8 mouse cellular contexts compared by ENCODE assay signal in the genomic region with DNA sequence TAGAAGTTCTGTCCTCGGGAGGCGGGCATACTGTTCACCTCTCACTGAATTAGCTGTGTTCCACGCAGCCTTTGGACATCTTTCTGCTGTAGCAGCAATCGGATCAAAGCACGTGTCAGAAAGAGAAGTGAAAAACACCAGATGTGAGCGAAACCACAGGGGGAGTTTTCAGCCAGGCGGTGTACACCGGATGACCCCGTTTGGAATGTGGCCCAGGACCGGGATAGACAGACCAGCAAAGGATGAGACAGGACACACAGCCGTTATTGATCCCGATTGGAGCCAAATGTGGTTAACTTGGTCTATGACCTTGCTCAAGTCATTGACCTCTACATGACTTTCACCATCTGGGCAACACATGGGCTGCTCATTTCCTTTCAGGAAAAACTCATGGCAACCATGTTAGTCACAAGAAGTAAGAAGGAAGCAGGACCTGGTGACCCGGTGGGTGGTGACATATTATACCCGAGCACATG. TPM values are rescaled to one million over a fixed set of nuclear protein-coding genes. Genes with fewer than 3 reads are reported as not detected.
DNase-seq lines count a peak whose midpoint lies in the region; ATAC-seq and TF ChIP-seq lines count a peak whose summit lies in the region.

No protein-coding gene starts in this region.

- H3K4me1 ChIP-seq in heart, embryonic 14.5 days (ENCODE audit: control insufficient read depth in 2 of 2, insufficient read depth in 2 of 2, low read length in 2 of 2): peaks cover 7 to 9% of the 10 kb centered on the region in 2 experiments
- no peaks in the 10 kb centered on the region for H3K4me1 ChIP-seq in cerebellum, adult 2 months (ENCODE audit: control insufficient read depth, insufficient read depth, low read length)

- H3K4me3 ChIP-seq in heart, embryonic 14.5 days (ENCODE audit: control insufficient read depth in 1 of 2, insufficient read depth in 1 of 2, low read depth in 1 of 2, low read length in 2 of 2): no peak overlapping the region
- H3K4me3 ChIP-seq in cerebellum, adult 2 months (replicated peaks; ENCODE audit: insufficient read depth, low read depth, low read length): no peak overlapping the region

- no peak overlapping the region; a peak in 1 of 4 replicates for H3K27ac ChIP-seq in heart, embryonic 14.5 days (replicated peaks in 1 of 2; ENCODE audit: control insufficient read depth in 1 of 2, insufficient read depth in 1 of 2, low read depth in 2 of 2, low read length in 2 of 2)
- H3K27ac ChIP-seq in cerebellum, adult 2 months (ENCODE audit: insufficient read depth, low read length): no peak overlapping the region

- no peak for TF ChIP-seq POLR2A in cerebellum, adult 2 months (IDR thresholded peaks at IDR 0.05; ENCODE audit: borderline replicate concordance, insufficient read depth, low read length)

- 29% methylated on average over 14 of the region's 14 CpGs for WGBS in heart, embryonic 14.5 days
- WGBS in cerebellum, adult 2 months: 40% methylated on average over 14 of the region's 14 CpGs

- H3K36me3 ChIP-seq in heart, embryonic 14.5 days (ENCODE audit: control insufficient read depth, insufficient read depth, low read length): no peaks in the 10 kb centered on the region

- peak overlapping the region; percentile 27; the same call in 1 of the 2 replicates for H3K4me2 ChIP-seq in heart, embryonic 14.5 days (ENCODE audit: low read length)

- DNase-seq in adrenal gland, adult (ENCODE audit: inconsistent age in 2 of 2, low spot score in 1 of 2): peak; percentile 9 to 54
- no peak for DNase-seq in adrenal gland, postnatal 4 days (ENCODE audit: low spot score in 2 of 2)
- DNase-seq in right cerebral cortex, postnatal 10 days (ENCODE audit: low spot score in 2 of 2): peak; percentile 33 to 43
- no peak for DNase-seq in right cerebral cortex, postnatal 4 days
- peak; percentile 47 for DNase-seq in lung, postnatal 10 days
- no peak for DNase-seq in cerebellum, adult 11 months
- no peak for DNase-seq in cerebellum, adult 2 months

- TF ChIP-seq CTCF in cerebellum, adult 2 months (IDR thresholded peaks at IDR 0.05; ENCODE audit: borderline replicate concordance, insufficient read depth, low read depth, low read length): no peak

- no peak for ATAC-seq in heart, embryonic 14.5 days (ENCODE audit: insufficient number of reproducible peaks, insufficient read depth, low FRiP score, low read depth)

- no peaks in the 10 kb centered on the region for H3K9me3 ChIP-seq in heart, embryonic 14.5 days (ENCODE audit: control insufficient read depth, low read length)

- H3K9ac ChIP-seq in heart, embryonic 14.5 days (ENCODE audit: low read length): no peak overlapping the region

- peaks cover 8% of the 10 kb centered on the region; the same call in 1 of the 2 replicates for H3K27me3 ChIP-seq in heart, embryonic 14.5 days (ENCODE audit: control insufficient read depth, insufficient read depth, low read length)
- H3K27me3 ChIP-seq in cerebellum, adult 2 months (ENCODE audit: control insufficient read depth, insufficient read depth, low read length): no peaks in the 10 kb centered on the region

RNA-seq across cellular contexts. Expression of a gene that starts 48.4 kb away (rescaled TPM):
- 10 to 100 TPM; 73.9 to 80.1 TPM for total RNA-seq in adrenal gland, postnatal 4 days (2021)
- 12.2 and 14.5 TPM in 2 replicates for polyA plus RNA-seq in heart, embryonic 14.5 days (2014; fragmentation: Nextera tagmentation; extraction: Ambion mirVana)
- 5.1 and 6.0 TPM in 2 replicates for polyA plus RNA-seq in cerebellum, adult 2 months (2012; rRNA removed)

Comparison
In these comparisons a context has a peak if more than half of its experiments do, and no peak if none do; other contexts are left out.
1. DNase-seq: peak in adrenal gland, adult (2 of 2), right cerebral cortex, postnatal 10 days (2 of 2) and lung, postnatal 10 days (single experiment); none in adrenal gland, postnatal 4 days (0 of 2), right cerebral cortex, postnatal 4 days (single experiment), cerebellum, adult 11 months (single experiment) and cerebellum, adult 2 months (0 of 2).